Mouse (Mus musculus) forebrain, embryonic 10.5 days (tissue): ENCODE results near the gene Naaladl1. TPM values are rescaled to one million over a fixed set of nuclear protein-coding genes. Genes with fewer than 3 reads are reported as not detected.

Experiments
- DNase-seq: peaks from one replicate; pipeline ENCODE4 v3.0.0-alpha.2; 2017; ENCODE audit warnings: low spot score; ENCODE audit errors: extremely low spot score
- H3K27ac ChIP-seq: fragments of 300-500 bp; sonication (generic); 2 replicates; pipeline ENCODE4 v1.5.1; 2016; ENCODE audit warnings: mild to moderate bottlenecking
- H3K27me3 ChIP-seq: fragments of 300-500 bp; sonication (generic); 2 replicates; pipeline ENCODE4 v1.6.1; 2016; ENCODE audit warnings: mild to moderate bottlenecking; ENCODE audit not compliant: poor library complexity, severe bottlenecking
- H3K36me3 ChIP-seq: fragments of 300-500 bp; sonication (generic); replicated peaks from 2 replicates; pipeline ENCODE4 v1.6.1; 2016; ENCODE audit warnings: mild to moderate bottlenecking, moderate library complexity
- H3K4me1 ChIP-seq: fragments of 300-500 bp; sonication (generic); 2 replicates; pipeline ENCODE4 v1.6.1; 2016
- H3K4me3 ChIP-seq: fragments of 300-500 bp; sonication (generic); 2 replicates; pipeline ENCODE4 v1.5.1; 2016; ENCODE audit warnings: mild to moderate bottlenecking, moderate library complexity
- H3K9me3 ChIP-seq: fragments of 300-500 bp; sonication (generic); 2 replicates; pipeline ENCODE4 v1.6.1; 2016; ENCODE audit warnings: mild to moderate bottlenecking, moderate library complexity
- WGBS: fragments of 180-500 bp; shearing (Covaris S2); methylation state at CpG from one replicate; pipeline ENCODE4 v1.1.7; 2016; 5-methylcytosine and 5-hydroxymethylcytosine counted together
- polyA plus RNA-seq: library from polyadenylated mRNA; unstranded; fragments of >200 nt; fragmentation: Nextera tagmentation; extraction: Ambion mirVana; gene quantifications from 2 replicates; pipeline ENCODE4 v1.2.1, GENCODE M21; 2016

The Naaladl1 gene
- polyA plus RNA-seq, 1 experiment from 2014 or later, result 0.88 TPM

DNA sequence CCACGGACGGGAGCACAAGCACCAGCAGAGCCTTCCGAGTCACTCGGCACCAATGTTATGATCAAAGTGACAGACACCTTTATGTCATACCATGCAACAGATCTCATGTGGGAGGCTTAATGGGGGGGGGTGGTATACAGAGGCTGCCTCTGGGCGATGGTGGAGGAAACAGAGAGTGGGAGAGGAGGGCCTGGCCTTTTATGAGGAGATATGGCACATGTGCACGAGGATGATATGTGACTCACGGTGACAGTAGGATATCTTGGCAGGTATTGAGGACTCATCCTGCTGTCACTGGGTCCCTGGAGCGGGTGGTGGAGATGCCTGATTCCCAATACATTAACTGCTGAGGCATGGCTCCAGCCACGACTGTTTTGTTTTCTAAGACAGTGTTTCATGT, 49.6 kb downstream of the Naaladl1 start:
- H3K4me1 ChIP-seq, result peaks cover 8% of the 10 kb centered on the region; the same call in 1 of the 2 replicates
- no peaks in the 10 kb centered on the region for H3K27me3 ChIP-seq
- no peak overlapping the region for H3K4me3 ChIP-seq
- no peak overlapping the region for H3K27ac ChIP-seq
- no peaks in the 10 kb centered on the region for H3K36me3 ChIP-seq
- no peaks in the 10 kb centered on the region for H3K9me3 ChIP-seq
- DNase-seq, result no peak
- WGBS, result 83% methylated on average over 9 of the region's 9 CpGs

DNA sequence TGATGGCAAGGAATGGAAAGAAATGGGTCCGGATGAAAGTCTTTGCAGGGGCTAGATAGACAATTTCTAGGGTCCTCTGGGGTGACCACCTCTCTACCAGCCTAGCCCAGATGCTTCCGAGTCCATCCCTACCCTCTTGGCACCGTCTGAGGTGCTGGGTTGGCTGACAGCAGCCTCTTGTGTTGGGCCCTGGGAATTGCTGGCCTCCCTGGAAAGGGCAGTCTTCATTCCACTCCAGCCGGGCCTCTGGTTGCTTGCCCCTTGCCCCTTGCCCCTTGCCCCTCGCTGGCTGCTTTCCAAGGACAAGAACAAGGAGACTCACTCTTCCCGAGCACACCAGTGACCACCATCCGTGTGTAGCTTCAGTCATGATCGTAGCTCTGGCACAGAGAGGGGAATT, 50.8 kb downstream of the Naaladl1 start:
- Histone ChIP-seq H3K36me3 (no peaks in the 10 kb centered on the region), H3K27me3 (no peaks in the 10 kb centered on the region), H3K9me3 (no peaks in the 10 kb centered on the region), H3K27ac (no peak overlapping the region), H3K4me1 (peaks cover 8% of the 10 kb centered on the region; the same call in 1 of the 2 replicates), H3K4me3 (no peak overlapping the region)
- WGBS, result 65% methylated on average over 8 of the region's 8 CpGs
- no peak for DNase-seq

DNA sequence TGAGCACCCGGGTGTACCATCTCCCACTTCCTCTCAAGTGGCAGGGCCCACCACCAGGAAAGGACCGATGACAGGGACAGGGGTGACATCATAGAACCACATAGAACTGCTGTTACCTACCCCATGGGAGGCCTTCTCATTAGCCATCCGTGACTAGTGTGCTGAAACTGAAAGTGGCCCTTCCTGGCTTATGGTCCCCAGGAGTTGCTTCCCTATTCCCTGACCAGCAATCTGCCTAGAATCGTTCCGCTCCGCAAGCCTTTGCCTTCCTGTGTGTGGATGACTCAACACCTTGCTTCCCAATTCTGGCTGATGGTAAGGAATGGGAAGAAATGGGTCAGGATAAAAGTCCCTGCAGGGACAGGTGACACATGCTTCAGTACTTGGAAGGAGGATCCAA, 51.6 kb downstream of the Naaladl1 start:
- H3K4me3 ChIP-seq, result no peak overlapping the region
- no peak for DNase-seq
- peaks cover 8% of the 10 kb centered on the region; the same call in 1 of the 2 replicates for H3K4me1 ChIP-seq
- no peaks in the 10 kb centered on the region for H3K27me3 ChIP-seq
- H3K9me3 ChIP-seq, result no peaks in the 10 kb centered on the region
- 82% methylated on average over 6 of the region's 6 CpGs for WGBS
- H3K27ac ChIP-seq, result no peak overlapping the region
- H3K36me3 ChIP-seq, result no peaks in the 10 kb centered on the region

DNA sequence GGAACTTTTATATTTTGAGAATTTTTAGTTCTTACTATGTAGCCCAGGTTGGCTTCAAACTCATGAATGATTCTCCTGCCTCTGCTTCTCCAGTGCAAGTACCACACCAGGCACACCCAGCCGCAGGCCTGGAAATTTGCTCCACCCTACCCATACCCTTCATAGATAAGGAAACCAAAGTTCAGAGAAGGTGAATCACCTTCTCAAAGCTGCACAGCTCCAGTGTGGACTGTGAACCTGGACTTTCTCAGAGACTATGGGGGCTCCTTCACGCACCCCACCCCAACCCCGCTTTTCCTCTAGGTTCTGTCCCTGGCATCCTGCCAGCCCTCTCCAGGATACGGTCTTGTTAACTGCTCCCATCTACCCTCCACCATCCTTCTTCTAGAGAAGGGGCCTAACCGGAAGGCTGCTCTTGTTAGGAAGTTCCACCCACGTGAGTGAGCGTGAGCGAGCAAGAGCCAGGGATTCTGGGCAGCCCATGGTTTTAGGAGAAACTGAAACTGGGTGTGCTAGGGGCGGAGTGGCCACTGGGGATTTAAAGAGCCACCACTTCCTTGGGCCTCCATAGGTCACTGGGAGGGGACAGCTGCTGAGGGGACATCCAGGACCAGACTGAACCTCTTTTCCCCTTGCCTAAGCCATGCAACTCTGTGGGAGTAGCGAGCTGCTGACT, 58.4 kb downstream of the Naaladl1 start:
- Histone ChIP-seq H3K27ac (no peak overlapping the region), H3K9me3 (no peaks in the 10 kb centered on the region; the same call in 1 of the 2 replicates), H3K4me3 (no peak overlapping the region), H3K27me3 (no peaks in the 10 kb centered on the region), H3K4me1 (no peaks in the 10 kb centered on the region), H3K36me3 (no peaks in the 10 kb centered on the region)
- WGBS, result 83% methylated on average over 10 of the region's 10 CpGs
- no peak for DNase-seq

Other genes starting within 250 kb of the Naaladl1 start
- gene Frmd8, start 230.5 kb upstream of the Naaladl1 start, polyA plus RNA-seq, result 36.9 and 40.6 TPM in 2 replicates
- gene Slc25a45, start 228.0 kb upstream of the Naaladl1 start, polyA plus RNA-seq, result 1.5 and 2.0 TPM in 2 replicates
- 9.0 and 9.1 TPM in 2 replicates for gene Tigd3, start 211.6 kb upstream of the Naaladl1 start, polyA plus RNA-seq
- 246 and 247 TPM in 2 replicates for gene Dpf2, start 192.8 kb upstream of the Naaladl1 start, polyA plus RNA-seq
- gene Cdc42ep2, start 181.0 kb upstream of the Naaladl1 start, polyA plus RNA-seq, result 1.1 and 1.5 TPM in 2 replicates
- gene Pola2, start 141.6 kb upstream of the Naaladl1 start, polyA plus RNA-seq, result 122 and 126 TPM in 2 replicates
- gene Slc22a20, start 119.6 kb upstream of the Naaladl1 start, polyA plus RNA-seq, result not detected in 2 replicates
- 2.5 and 3.0 TPM in 2 replicates for gene Capn1, start 89.9 kb upstream of the Naaladl1 start, polyA plus RNA-seq
- gene Syvn1, start 59.2 kb upstream of the Naaladl1 start, polyA plus RNA-seq, result 30.8 and 32.2 TPM in 2 replicates
- gene Mrpl49, start 48.0 kb upstream of the Naaladl1 start, polyA plus RNA-seq, result 89.4 and 92.1 TPM in 2 replicates
- 829 and 865 TPM in 2 replicates for gene Fau, start 47.9 kb upstream of the Naaladl1 start, polyA plus RNA-seq
- gene Znhit2, start 44.6 kb upstream of the Naaladl1 start, polyA plus RNA-seq, result 35.1 and 38.7 TPM in 2 replicates
- 31.0 and 32.2 TPM in 2 replicates for gene Tm7sf2, start 37.4 kb upstream of the Naaladl1 start, polyA plus RNA-seq
- 65.2 and 68.2 TPM in 2 replicates for gene Vps51, start 28.6 kb upstream of the Naaladl1 start, polyA plus RNA-seq
- not detected in 2 replicates for gene Tmem262, start 25.7 kb upstream of the Naaladl1 start, polyA plus RNA-seq
- gene Gm28374, start 23.5 kb upstream of the Naaladl1 start, polyA plus RNA-seq, result 1.7 and 3.1 TPM in 2 replicates
- gene Zfpl1, start 20.8 kb upstream of the Naaladl1 start, polyA plus RNA-seq, result 74.0 and 78.0 TPM in 2 replicates
- gene Cdca5, start 20.8 kb upstream of the Naaladl1 start, polyA plus RNA-seq, result 78.9 and 85.4 TPM in 2 replicates
- gene AC131692.1, start 11.4 kb upstream of the Naaladl1 start, polyA plus RNA-seq, result 1.0 and 1.5 TPM in 2 replicates
- 64.2 and 64.6 TPM in 2 replicates for gene Sac3d1, start 12.9 kb downstream of the Naaladl1 start, polyA plus RNA-seq
- 24.1 and 25.6 TPM in 2 replicates for gene Snx15, start 22.5 kb downstream of the Naaladl1 start, polyA plus RNA-seq
- gene Batf2, start 35.2 kb downstream of the Naaladl1 start, polyA plus RNA-seq, result not detected in 2 replicates
- gene Arl2, start 35.8 kb downstream of the Naaladl1 start, polyA plus RNA-seq, result 112 and 113 TPM in 2 replicates
- gene Majin, start 78.6 kb downstream of the Naaladl1 start, polyA plus RNA-seq, result not detected in 2 replicates
- 0.58 TPM in 1 of 2 replicates, not detected in the other for gene Gpha2, start 120.6 kb downstream of the Naaladl1 start, polyA plus RNA-seq
- 21.6 and 24.4 TPM in 2 replicates for gene Ppp2r5b, start 130.1 kb downstream of the Naaladl1 start, polyA plus RNA-seq
- gene Atg2a, start 135.9 kb downstream of the Naaladl1 start, polyA plus RNA-seq, result 11.1 and 11.4 TPM in 2 replicates
- 76.8 and 82.1 TPM in 2 replicates for gene Ehd1, start 170.9 kb downstream of the Naaladl1 start, polyA plus RNA-seq
- gene Cdc42bpg, start 200.7 kb downstream of the Naaladl1 start, polyA plus RNA-seq, result 0.23 and 0.24 TPM in 2 replicates
- 115 and 130 TPM in 2 replicates for gene Men1, start 229.2 kb downstream of the Naaladl1 start, polyA plus RNA-seq
- 12.6 and 14.5 TPM in 2 replicates for gene Map4k2, start 235.4 kb downstream of the Naaladl1 start, polyA plus RNA-seq